Mouse (Mus musculus): ENCODE measurements at regions not wholly inside any gene's neighbourhood (a gene's known extent, or its start where the extent isn't known, plus 50 kb on each side); places are given as distances from the start of the nearest gene placed in this dataset.

DNA sequence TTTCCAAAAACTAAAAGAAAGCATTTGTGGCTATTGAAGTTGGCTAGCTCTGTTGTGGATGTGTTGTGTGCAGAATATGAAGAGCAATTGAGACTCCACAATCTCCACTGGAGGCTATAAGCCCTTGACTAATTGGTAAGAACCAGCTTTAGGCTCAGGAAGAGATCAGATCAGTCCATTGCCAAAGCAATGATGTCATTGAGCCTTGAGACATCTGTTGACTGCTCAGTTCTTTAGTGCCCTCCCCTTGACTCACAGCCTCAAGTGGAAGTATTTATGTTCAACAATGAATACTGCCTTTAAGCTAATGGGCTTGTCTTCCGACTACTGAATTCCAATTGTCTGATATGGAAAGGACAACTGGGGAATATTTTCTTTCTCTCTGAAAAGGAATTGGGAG lies 2090.6 kb downstream of the 4930444P10Rik start:
- TF ChIP-seq CTCF (conservative IDR thresholded peaks at IDR 0.05; ENCODE audit: insufficient read depth, insufficient read length, low read depth, low read length) (no peak), POLR2A (IDR thresholded peaks at IDR 0.05; ENCODE audit: low read depth, low read length) (no peak)

Measured in kidney, adult 2 months (tissue).